Mouse (Mus musculus) testis, adult 2 months (tissue): ENCODE results near the gene Ms4a7. TPM values are rescaled to one million over a fixed set of nuclear protein-coding genes. Genes with fewer than 3 reads are reported as not detected.

Experiments used
- H3K27ac ChIP-seq: fragments of 200-500 bp; 2 replicates; pipeline ENCODE4 v1.5.1; 2012; ENCODE audit warnings: low read depth, low read length; ENCODE audit not compliant: control insufficient read depth, insufficient read depth
- H3K27me3 ChIP-seq: fragments of 200-500 bp; 2 replicates; pipeline ENCODE4 v1.6.1; 2012; ENCODE audit warnings: mild to moderate bottlenecking, low read length, moderate library complexity; ENCODE audit not compliant: control insufficient read depth, insufficient read depth
- H3K36me3 ChIP-seq: fragments of 200-500 bp; 2 replicates; pipeline ENCODE4 v1.6.1; 2012; ENCODE audit warnings: mild to moderate bottlenecking, low read length; ENCODE audit not compliant: control insufficient read depth, insufficient read depth
- H3K4me1 ChIP-seq: fragments of 200-500 bp; 2 replicates; pipeline ENCODE4 v1.6.1; 2012; ENCODE audit warnings: low read length; ENCODE audit not compliant: control insufficient read depth, insufficient read depth
- H3K4me3 ChIP-seq: fragments of 200-500 bp; 2 replicates; pipeline ENCODE4 v1.5.1; 2012; ENCODE audit warnings: low read depth, mild to moderate bottlenecking, low read length, moderate library complexity, mixed read lengths; ENCODE audit not compliant: control insufficient read depth
- CTCF ChIP-seq: fragments of 200-500 bp; IDR thresholded peaks from 2 replicates; pipeline ENCODE4 v1.5.1; 2012; ENCODE audit warnings: low read depth, mild to moderate bottlenecking, inconsistent platforms, low read length, moderate library complexity; ENCODE audit not compliant: control insufficient read depth, insufficient read depth, insufficient replicate concordance
- POLR2A ChIP-seq: fragments of 200-500 bp; IDR thresholded peaks from 2 replicates; pipeline ENCODE4 v1.6.1; 2012; ENCODE audit warnings: low read depth, mild to moderate bottlenecking, inconsistent platforms, low read length, moderate library complexity; ENCODE audit not compliant: control insufficient read depth
- polyA plus RNA-seq: library from polyadenylated mRNA; depleted of rRNA; stranded (reverse); fragments of >200 nt; gene quantifications from 2 replicates; pipeline ENCODE4 v1.2.3, GENCODE M21; 2012; rRNA removed

Gene Ms4a7
- polyA plus RNA-seq, result 0.40 and 0.69 TPM in 2 replicates

DNA sequence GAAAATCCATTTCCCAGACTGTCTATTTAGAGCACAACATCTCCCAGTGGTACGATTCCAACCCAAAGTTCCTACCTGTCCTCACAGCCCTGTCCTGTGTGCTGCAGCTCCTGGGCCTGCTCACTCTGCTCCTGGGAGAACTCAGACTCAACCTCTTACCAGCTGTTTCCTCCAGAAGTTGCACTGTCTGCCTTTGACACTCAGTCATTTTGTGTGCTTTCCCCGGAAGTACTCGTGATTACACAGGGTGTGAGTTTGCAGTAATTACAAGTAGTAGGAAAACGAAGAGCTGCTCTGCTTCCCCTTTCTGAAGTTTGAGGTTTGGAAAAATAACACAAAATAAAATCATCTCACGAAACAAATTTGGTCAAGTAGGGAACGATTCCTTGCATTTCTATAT, at the start of gene Ms4a7:
TSS of gene Ms4a7 (minus strand) at position 215 of the 400 bp plus-strand sequence.
- Histone ChIP-seq H3K27ac (no peak within 1 kb of the TSS), H3K27me3 (no peaks in the 10 kb centered on the region), H3K36me3 (no peaks in the 10 kb centered on the region), H3K4me1 (peaks cover 9% of the 10 kb centered on the region), H3K4me3 (no peak within 1 kb of the TSS)
- TF ChIP-seq POLR2A (no peak), CTCF (no peak)

DNA sequence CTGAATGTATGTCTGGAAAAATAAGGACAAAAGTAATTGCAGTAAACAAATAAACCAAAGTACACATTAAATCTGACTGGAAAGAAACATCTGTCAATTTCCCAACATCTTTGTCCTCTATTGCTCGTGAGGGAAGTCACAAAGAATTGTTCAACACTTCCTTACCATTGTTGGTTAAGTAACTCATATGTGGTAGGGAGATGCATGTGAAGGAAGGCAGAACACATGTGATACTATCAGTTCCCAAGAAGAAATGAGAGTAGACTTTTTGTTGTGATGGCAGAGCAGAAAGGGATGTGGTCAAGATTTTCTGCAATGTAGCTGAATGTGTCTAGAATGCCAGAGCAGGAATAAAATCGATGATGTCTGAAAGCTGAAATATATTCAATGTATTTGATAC, 40.5 kb upstream of the Ms4a7 start:
- Histone ChIP-seq H3K36me3 (no peaks in the 10 kb centered on the region), H3K4me3 (no peak overlapping the region), H3K27me3 (no peaks in the 10 kb centered on the region), H3K27ac (no peak overlapping the region), H3K4me1 (no peaks in the 10 kb centered on the region)
- TF ChIP-seq CTCF, result no peak
- no peak for TF ChIP-seq POLR2A

DNA sequence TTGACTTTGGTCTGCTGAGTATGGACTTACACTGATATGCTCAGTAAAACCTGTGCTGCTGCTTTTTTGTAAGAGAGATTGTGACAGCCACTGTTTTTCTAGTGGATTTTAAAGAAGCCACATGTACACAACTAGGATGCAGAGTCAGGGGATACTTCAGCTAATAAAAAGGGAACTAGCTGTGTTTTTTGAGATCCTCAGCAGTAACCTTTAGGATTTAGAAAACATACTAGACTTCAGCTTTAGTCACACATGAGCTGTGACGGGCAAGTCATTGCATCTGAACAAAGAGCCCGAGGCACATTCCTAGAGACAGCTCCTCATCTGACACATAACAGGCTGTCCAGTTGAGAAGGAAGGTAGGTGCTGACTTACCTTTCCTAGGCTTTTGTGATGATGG, 39.3 kb upstream of the Ms4a7 start, which contains the start of gene Ms4a4a:
TSS of gene Ms4a4a (plus strand) at position 251 of the 400 bp plus-strand sequence.
- TF ChIP-seq POLR2A (no peak), CTCF (no peak)
- no peaks in the 10 kb centered on the region for H3K4me1 ChIP-seq
- no peaks in the 10 kb centered on the region for H3K36me3 ChIP-seq
- H3K27ac ChIP-seq, result no peak within 1 kb of the TSS
- H3K4me3 ChIP-seq, result no peak within 1 kb of the TSS
- H3K27me3 ChIP-seq, result no peaks in the 10 kb centered on the region

DNA sequence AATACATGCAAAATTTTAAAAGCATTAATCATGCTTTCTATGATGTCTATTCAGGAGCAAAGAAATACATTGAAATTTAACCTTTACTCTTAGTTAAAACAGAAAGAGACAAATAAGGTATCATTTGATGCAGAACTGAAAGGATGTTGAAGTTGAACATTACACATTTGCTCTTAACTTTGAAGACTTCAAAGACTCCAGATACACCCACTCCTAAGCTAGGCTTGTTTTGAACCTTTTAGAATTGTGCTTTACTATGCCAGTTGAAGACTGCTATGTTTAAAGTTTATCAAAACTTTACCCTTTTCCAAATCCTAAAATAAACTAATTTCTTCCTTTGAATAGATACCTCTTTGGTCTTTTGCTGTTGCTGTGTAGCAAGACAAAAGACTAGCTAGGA, 35.2 kb upstream of the Ms4a7 start:
- no peak overlapping the region for H3K4me3 ChIP-seq
- no peaks in the 10 kb centered on the region for H3K36me3 ChIP-seq
- H3K27ac ChIP-seq, result no peak overlapping the region
- no peaks in the 10 kb centered on the region for H3K4me1 ChIP-seq
- TF ChIP-seq POLR2A (no peak), CTCF (no peak)
- H3K27me3 ChIP-seq, result no peaks in the 10 kb centered on the region

DNA sequence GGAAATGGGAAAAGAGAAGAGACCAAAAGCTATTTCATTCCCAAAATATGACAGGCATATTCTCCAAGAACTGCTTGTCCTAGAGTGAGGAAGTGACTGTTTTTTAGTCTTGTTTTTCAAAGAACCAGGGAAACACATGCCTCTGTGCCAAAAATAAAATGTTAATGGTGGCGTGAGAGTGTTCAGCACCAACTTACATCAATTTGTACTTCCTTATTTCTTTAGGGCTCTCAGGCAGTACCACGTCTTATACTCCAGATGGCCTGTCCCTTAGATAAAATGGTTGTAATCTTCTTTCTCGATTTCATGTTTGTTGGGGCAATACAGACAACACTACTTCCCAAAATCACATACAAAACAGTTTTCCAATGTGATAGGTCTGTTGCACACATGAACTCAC, 32.4 kb upstream of the Ms4a7 start:
- Histone ChIP-seq H3K36me3 (no peaks in the 10 kb centered on the region), H3K4me1 (no peaks in the 10 kb centered on the region), H3K4me3 (no peak overlapping the region), H3K27me3 (no peaks in the 10 kb centered on the region), H3K27ac (no peak overlapping the region)
- no peak for TF ChIP-seq CTCF
- TF ChIP-seq POLR2A, result no peak

DNA sequence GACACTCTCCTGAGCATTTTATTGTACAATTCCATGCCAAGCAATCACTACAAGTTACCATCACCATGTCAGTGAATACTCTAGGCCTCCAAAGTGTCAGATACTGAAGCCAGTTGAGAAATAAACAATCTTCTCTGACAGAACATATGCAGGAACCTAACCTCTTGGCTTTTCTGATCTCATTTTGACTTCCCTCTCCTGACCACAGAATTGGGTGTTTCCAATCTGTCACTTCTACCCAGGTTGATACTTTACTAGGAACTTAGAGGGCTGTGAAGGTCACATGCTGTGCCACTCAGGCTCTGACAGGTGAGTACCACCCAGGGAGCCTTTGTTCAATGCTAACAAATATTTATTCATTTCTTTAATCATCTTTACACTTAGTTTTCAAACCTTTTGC, 26.1 kb upstream of the Ms4a7 start:
- H3K4me1 ChIP-seq, result no peaks in the 10 kb centered on the region
- no peak for TF ChIP-seq CTCF
- no peak for TF ChIP-seq POLR2A
- H3K4me3 ChIP-seq, result no peak overlapping the region
- no peaks in the 10 kb centered on the region for H3K36me3 ChIP-seq
- no peaks in the 10 kb centered on the region for H3K27me3 ChIP-seq
- H3K27ac ChIP-seq, result no peak overlapping the region

DNA sequence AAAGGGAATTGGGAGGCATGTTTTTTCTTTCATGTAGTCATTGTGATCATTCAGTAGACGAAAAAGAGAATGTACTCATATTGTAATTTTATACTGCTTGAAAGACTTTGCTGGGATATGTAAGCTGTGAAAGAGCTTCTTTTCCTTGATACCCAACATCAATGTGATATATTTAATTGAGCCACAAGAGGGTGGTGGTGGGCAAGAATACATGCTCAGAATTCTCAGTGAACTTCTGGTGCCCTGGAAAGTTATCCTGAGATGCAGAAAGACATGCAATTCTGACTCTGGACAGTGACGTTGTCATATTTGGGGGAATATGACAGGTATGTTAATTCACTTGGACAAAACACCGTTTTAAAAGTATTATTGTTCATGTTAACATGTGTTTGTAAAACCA, 24.2 kb upstream of the Ms4a7 start:
- Histone ChIP-seq H3K4me3 (no peak overlapping the region), H3K27ac (no peak overlapping the region), H3K36me3 (no peaks in the 10 kb centered on the region), H3K27me3 (no peaks in the 10 kb centered on the region), H3K4me1 (no peaks in the 10 kb centered on the region)
- no peak for TF ChIP-seq POLR2A
- TF ChIP-seq CTCF, result no peak

DNA sequence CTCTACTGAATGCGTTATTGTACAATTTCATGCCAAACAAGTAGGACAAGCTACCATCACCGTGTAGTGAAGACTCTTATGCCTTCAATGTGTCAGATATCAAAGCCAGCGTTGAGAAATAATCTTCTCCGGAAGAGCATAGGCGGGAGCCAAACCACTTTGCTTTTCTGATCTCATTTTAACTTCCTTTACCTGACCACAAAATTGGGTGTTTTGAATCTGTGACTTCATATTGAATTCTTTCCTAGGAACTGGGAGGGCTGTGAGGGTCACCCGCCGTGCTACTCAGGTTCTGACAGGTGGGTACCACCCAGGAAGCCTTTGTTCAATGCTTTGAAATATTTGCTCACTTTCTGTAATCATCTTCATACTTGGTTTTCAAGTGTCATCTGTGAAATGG, 19.8 kb upstream of the Ms4a7 start:
- TF ChIP-seq POLR2A (no peak), CTCF (no peak)
- H3K4me3 ChIP-seq, result no peak overlapping the region

More for the DNA sequence above, 19.8 kb upstream of the Ms4a7 start:
- H3K27me3 ChIP-seq, result no peaks in the 10 kb centered on the region
- H3K4me1 ChIP-seq, result no peaks in the 10 kb centered on the region
- no peaks in the 10 kb centered on the region for H3K36me3 ChIP-seq
- no peak overlapping the region for H3K27ac ChIP-seq
